Mouse (Mus musculus) lung, adult 2 months (tissue): ENCODE results near the gene Cblc.

Experiments
- CTCF ChIP-seq: fragments of 200-500 bp; IDR thresholded peaks from 2 replicates; pipeline ENCODE4 v1.5.1; 2011; ENCODE audit warnings: mild to moderate bottlenecking, low read length, control low read depth; ENCODE audit not compliant: insufficient read depth
- POLR2A ChIP-seq: fragments of 200-500 bp; IDR thresholded peaks from 2 replicates; pipeline ENCODE4 v1.6.1; 2011; ENCODE audit warnings: low read depth, mild to moderate bottlenecking, control low read depth, low read length, borderline replicate concordance; ENCODE audit errors: extremely low read depth

DNA sequence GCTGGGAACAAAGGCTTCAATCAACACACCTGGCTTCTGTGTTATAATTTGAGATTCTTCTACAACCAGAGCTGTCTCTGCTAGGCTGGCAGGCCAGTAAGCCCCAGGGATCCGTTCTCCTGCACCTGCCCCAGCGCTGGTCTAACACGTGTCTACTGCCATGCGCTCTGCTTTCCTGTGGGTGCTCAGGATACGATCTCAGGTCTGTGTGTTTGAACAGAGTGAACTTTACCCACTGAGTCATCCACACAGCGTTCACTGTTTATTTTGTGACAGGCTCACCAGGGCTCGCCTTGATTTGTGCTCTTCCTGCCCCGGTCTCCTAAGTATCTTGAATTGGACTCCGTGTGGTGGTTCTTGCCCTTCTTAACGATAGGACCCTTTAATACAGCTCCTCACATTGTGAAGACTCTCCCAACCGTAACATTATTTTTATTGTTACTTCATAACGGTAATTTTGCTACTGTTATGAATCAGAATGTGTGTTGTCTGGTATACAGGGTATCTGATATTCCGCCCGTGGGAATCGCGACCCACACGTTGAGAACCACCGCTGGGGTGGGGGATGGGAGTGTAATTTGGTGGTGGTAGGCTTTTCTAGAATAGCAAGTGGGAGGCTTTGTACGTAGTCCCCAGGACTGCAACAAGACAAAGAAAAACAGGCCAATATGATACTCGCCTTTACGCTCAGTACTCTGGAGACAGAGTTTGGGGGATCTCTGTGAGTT is 45.2 kb upstream of the Cblc start:
- no peak for TF ChIP-seq CTCF
- TF ChIP-seq POLR2A, result no peak
